Mouse (Mus musculus): ENCODE measurements around the gene Arhgef10l. TPM values are rescaled to one million over a fixed set of nuclear protein-coding genes. Genes with fewer than 3 reads are reported as not detected.

Arhgef10l gene
- polyA plus RNA-seq, 1 experiment = 26.0 TPM

DNA sequence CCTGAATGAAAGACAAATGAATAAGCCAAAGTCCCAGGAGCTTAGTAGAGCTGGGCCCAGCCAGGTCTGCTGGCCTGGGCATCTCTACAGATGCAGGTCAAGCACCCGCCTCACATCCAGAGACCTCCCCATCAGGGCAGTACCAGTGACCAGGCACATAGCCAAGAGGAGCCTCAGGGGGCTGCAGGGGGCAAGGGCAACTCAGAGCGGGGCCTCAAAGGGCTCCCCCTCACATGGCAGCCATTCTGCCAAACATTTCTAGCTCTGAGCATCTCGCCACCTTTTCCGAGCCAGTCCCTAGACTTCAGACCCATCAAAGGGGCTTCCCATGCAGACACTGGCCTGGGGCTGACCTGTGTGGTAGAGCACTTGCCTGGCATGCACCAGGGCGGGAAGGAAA, 27.2 kb downstream of the Arhgef10l start:
- H3K4me1 ChIP-seq (replicated peaks; ENCODE audit: control insufficient read depth, insufficient read depth, low read length) = peaks cover 6% of the 10 kb centered on the region
- 91% methylated on average over 5 of the region's 5 CpGs for WGBS

DNA sequence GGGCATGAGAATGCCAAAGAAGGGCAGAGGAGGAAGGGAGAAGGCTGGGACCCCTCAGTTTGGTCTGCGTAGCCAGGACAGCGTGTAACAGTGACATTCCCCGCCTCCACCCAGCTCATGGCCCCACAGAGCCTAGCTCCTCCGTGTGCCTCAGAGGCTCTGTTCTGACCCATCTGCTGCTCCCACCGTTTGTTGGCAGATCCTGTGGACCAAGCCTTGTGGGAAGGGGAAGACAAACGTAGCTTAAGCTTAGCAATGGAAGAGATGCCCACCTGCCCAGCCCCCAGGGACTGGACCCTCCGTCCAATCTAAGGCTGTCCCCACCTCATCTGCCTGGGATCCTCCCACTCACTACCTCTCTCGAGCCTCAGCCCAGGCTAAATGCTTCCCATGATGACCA, 28.5 kb downstream of the Arhgef10l start:
- WGBS = 92% methylated on average over 8 of the region's 8 CpGs
- TF ChIP-seq CTCF (IDR thresholded peaks at IDR 0.05; ENCODE audit: borderline replicate concordance, control insufficient read depth, extremely low read depth, insufficient read depth, low read length, poor library complexity) (no peak), POLR2A (IDR thresholded peaks at IDR 0.05; ENCODE audit: control insufficient read depth, extremely low read depth, insufficient read depth, low read length, poor library complexity) (no peak)

More for the DNA sequence above, 27.2 kb downstream of the Arhgef10l start:
- TF ChIP-seq POLR2A (IDR thresholded peaks at IDR 0.05; ENCODE audit: control insufficient read depth, extremely low read depth, insufficient read depth, low read length, poor library complexity) (no peak), CTCF (IDR thresholded peaks at IDR 0.05; ENCODE audit: borderline replicate concordance, control insufficient read depth, extremely low read depth, insufficient read depth, low read length, poor library complexity) (no peak)
- H3K27ac ChIP-seq (ENCODE audit: control insufficient read depth, insufficient read depth, low read length) = no peak overlapping the region
- H3K36me3 ChIP-seq (ENCODE audit: control insufficient read depth, insufficient read depth, low read length) = no peaks in the 10 kb centered on the region
- H3K4me3 ChIP-seq (ENCODE audit: control insufficient read depth, insufficient read depth, low read length) = no peak overlapping the region
- DNase-seq = no peak
- no peaks in the 10 kb centered on the region for H3K27me3 ChIP-seq (ENCODE audit: control insufficient read depth, insufficient read depth, low read length)

DNA sequence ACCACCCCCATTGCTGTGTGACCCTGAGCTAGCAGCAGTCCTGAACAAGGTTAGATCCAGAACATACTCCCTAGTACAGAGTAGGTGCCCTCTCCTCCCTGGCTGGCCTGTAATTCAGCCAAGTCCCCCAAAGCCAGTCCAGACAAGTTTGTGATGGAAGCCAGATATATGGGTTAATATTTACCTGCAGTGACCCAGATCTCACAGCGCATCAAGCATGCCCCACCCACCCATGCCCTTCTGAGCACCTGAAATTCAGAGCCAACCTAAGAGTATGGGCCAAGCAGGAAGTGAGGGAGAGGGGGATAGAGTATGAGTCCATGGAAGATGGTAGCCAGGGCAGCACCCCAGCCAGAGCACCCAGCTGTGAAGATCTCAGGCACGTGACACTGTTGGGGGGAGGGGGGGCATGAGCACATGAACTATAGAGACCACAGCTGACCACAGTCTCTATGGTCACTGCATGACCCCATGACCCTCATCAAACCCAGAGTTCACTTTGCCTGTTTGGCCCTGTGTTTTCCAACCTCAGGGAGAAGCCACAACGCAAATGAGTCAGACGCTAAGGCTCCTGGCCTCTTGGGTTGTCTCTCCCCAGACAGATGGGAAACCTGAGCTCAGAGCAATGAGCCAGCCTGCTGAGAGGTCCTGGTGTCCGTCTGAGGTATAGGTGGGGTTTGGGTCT, 29.4 kb downstream of the Arhgef10l start:
- H3K27ac ChIP-seq (ENCODE audit: control insufficient read depth, insufficient read depth, low read length) = no peak overlapping the region
- DNase-seq = no peak
- peaks cover 6% of the 10 kb centered on the region for H3K4me1 ChIP-seq (replicated peaks; ENCODE audit: control insufficient read depth, insufficient read depth, low read length)
- H3K36me3 ChIP-seq (ENCODE audit: control insufficient read depth, insufficient read depth, low read length) = no peaks in the 10 kb centered on the region
- no peak overlapping the region for H3K4me3 ChIP-seq (ENCODE audit: control insufficient read depth, insufficient read depth, low read length)
- WGBS = 96% methylated on average over 5 of the region's 5 CpGs
- no peaks in the 10 kb centered on the region for H3K27me3 ChIP-seq (ENCODE audit: control insufficient read depth, insufficient read depth, low read length)
- TF ChIP-seq CTCF (IDR thresholded peaks at IDR 0.05; ENCODE audit: borderline replicate concordance, control insufficient read depth, extremely low read depth, insufficient read depth, low read length, poor library complexity) (no peak), POLR2A (IDR thresholded peaks at IDR 0.05; ENCODE audit: control insufficient read depth, extremely low read depth, insufficient read depth, low read length, poor library complexity) (no peak)

More for the DNA sequence above, 28.5 kb downstream of the Arhgef10l start:
- Histone ChIP-seq H3K4me1 (replicated peaks; ENCODE audit: control insufficient read depth, insufficient read depth, low read length) (peaks cover 6% of the 10 kb centered on the region), H3K4me3 (ENCODE audit: control insufficient read depth, insufficient read depth, low read length) (no peak overlapping the region), H3K27me3 (ENCODE audit: control insufficient read depth, insufficient read depth, low read length) (no peaks in the 10 kb centered on the region), H3K36me3 (ENCODE audit: control insufficient read depth, insufficient read depth, low read length) (no peaks in the 10 kb centered on the region), H3K27ac (ENCODE audit: control insufficient read depth, insufficient read depth, low read length) (no peak overlapping the region)
- no peak for DNase-seq

DNA sequence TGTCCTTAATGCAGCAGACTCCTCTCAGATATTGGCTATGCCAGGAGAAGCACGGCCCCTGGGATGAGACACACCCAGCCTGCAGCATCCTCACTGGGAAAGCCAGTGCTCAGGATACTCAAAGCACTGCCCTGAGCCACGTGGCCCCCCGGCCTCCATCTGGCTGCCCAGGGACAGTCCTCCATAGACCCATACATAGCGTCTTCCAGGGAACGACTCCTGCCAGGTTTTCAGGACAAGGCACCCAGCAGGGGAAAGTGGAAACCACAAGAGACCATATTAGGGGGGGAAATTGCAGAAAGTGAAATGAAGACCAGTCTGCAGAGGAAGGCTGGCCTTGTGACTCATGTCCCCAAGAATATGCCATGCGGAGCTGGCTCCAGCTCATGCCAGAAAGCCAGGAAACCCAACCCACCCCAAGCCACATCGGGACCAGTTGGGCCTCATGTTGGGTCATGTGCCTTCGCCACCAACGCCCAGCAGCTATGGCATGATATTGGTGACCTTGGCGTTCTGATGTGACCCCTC, 30.9 kb downstream of the Arhgef10l start:
- Histone ChIP-seq H3K4me1 (replicated peaks; ENCODE audit: control insufficient read depth, insufficient read depth, low read length) (no peaks in the 10 kb centered on the region), H3K27me3 (ENCODE audit: control insufficient read depth, insufficient read depth, low read length) (no peaks in the 10 kb centered on the region), H3K27ac (ENCODE audit: control insufficient read depth, insufficient read depth, low read length) (no peak overlapping the region), H3K4me3 (ENCODE audit: control insufficient read depth, insufficient read depth, low read length) (no peak overlapping the region), H3K36me3 (ENCODE audit: control insufficient read depth, insufficient read depth, low read length) (no peaks in the 10 kb centered on the region)
- WGBS = 82% methylated on average over 10 of the region's 10 CpGs
- TF ChIP-seq CTCF (IDR thresholded peaks at IDR 0.05; ENCODE audit: borderline replicate concordance, control insufficient read depth, extremely low read depth, insufficient read depth, low read length, poor library complexity) = no peak
- TF ChIP-seq POLR2A (IDR thresholded peaks at IDR 0.05; ENCODE audit: control insufficient read depth, extremely low read depth, insufficient read depth, low read length, poor library complexity) = no peak
- DNase-seq = no peak

DNA sequence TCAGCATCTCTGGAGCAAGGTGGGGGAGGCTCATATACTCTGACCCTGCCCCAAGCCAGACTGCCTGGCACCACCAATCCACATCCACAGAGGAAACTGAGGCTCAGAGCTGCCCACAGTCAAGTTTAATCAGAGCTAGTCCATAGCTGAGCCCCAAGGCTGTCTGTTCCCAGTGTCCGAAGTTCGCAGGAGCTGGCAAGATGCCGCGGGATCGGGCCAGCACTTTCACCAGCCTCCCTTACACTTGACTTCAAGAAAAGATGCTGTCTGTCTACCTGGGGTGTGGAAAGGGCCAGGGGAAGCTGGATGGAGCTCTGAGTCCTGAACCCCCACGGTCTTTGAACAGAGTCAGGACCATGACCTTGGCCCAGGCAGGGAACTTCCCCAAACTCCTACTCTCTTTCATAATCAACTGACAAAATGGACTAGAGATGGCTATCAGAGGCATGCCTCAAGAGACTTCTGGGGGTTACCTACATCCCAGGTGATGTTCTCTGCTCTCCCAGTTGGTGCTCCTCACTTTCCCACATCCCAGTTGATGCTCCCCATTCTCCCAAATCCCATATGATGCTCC, 34.4 kb downstream of the Arhgef10l start:
- no peaks in the 10 kb centered on the region; the same call in 1 of the 2 replicates for H3K4me1 ChIP-seq (replicated peaks; ENCODE audit: control insufficient read depth, insufficient read depth, low read length)
- H3K36me3 ChIP-seq (ENCODE audit: control insufficient read depth, insufficient read depth, low read length) = no peaks in the 10 kb centered on the region
- no peaks in the 10 kb centered on the region for H3K27me3 ChIP-seq (ENCODE audit: control insufficient read depth, insufficient read depth, low read length)
- no peak overlapping the region for H3K4me3 ChIP-seq (ENCODE audit: control insufficient read depth, insufficient read depth, low read length)
- WGBS = 88% methylated on average over 6 of the region's 6 CpGs
- H3K27ac ChIP-seq (ENCODE audit: control insufficient read depth, insufficient read depth, low read length) = no peak overlapping the region
- TF ChIP-seq POLR2A (IDR thresholded peaks at IDR 0.05; ENCODE audit: control insufficient read depth, extremely low read depth, insufficient read depth, low read length, poor library complexity) = no peak
- TF ChIP-seq CTCF (IDR thresholded peaks at IDR 0.05; ENCODE audit: borderline replicate concordance, control insufficient read depth, extremely low read depth, insufficient read depth, low read length, poor library complexity) = no peak
- no peak for DNase-seq

DNA sequence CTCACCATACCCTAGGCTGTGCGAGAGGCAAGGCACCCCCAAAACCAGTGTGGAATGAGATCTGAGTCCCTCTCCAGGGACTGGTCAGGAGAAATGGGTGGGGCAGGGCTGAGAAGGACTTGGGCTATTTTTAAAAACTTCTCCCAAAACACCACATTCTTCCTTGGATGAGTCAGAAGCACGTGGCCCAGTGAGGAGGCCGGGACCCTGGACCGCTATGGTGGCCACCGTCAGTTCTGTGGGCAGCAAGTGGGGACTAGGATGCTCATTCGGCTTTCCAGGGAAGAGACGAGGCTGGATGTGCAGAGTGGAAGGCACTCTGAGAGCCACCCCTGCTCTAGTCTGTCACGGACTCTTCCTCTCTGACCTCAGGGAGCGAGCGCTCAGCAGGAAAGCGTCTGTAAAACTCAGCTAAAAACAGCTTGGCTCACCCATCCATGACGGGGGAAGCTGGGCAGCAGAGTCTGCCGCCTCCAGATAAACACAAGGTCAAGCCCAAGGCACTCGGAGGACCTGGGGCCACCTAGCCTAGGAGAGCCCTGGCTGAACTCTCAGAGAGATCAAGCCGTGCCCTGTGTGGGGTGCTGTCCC, 35.1 kb downstream of the Arhgef10l start:
- WGBS = 84% methylated on average over 15 of the region's 15 CpGs
- H3K4me3 ChIP-seq (ENCODE audit: control insufficient read depth, insufficient read depth, low read length) = no peak overlapping the region

More for the DNA sequence above, 35.1 kb downstream of the Arhgef10l start:
- Histone ChIP-seq H3K27me3 (ENCODE audit: control insufficient read depth, insufficient read depth, low read length) (no peaks in the 10 kb centered on the region), H3K4me1 (replicated peaks; ENCODE audit: control insufficient read depth, insufficient read depth, low read length) (no peaks in the 10 kb centered on the region; the same call in 1 of the 2 replicates), H3K27ac (ENCODE audit: control insufficient read depth, insufficient read depth, low read length) (no peak overlapping the region), H3K36me3 (ENCODE audit: control insufficient read depth, insufficient read depth, low read length) (no peaks in the 10 kb centered on the region)
- no peak for DNase-seq
- TF ChIP-seq CTCF (IDR thresholded peaks at IDR 0.05; ENCODE audit: borderline replicate concordance, control insufficient read depth, extremely low read depth, insufficient read depth, low read length, poor library complexity) = no peak
- TF ChIP-seq POLR2A (IDR thresholded peaks at IDR 0.05; ENCODE audit: control insufficient read depth, extremely low read depth, insufficient read depth, low read length, poor library complexity) = no peak

Measured in thymus, adult 2 months (tissue).